Mouse (Mus musculus): Measurements from ENCODE around the gene Iqcc.

Gene Iqcc

GRCm38 (mm10) chr4:129625496-129625895 lies 6.6 kb upstream of the Iqcc start:
- POLR2A ChIA-PET, result interaction anchor here (0.5 to 17.7 kb wide), 15 partner anchors 7 to 95 kb away, joined by 3 to 255 read pairs (median 5); partner anchors contain the start of genes Tmem39b (in 2 of the 4) and Txlna (in 2 of the 4)
- CTCF ChIA-PET, result interaction anchor here in 3 of 4 experiments (0.7 to 4.3 kb wide), 5 partner anchors 9 to 48 kb away, joined by 3 to 17 read pairs (median 10); partner anchors contain the start of gene Fam167b (in 1 of the 3)

GRCm38 (mm10) chr4:129625029-129625370 lies 6.1 kb upstream of the Iqcc start:
- POLR2A ChIA-PET, result interaction anchor here (0.6 to 17.7 kb wide), 17 partner anchors 8 to 627 kb away, joined by 3 to 255 read pairs (median 5); partner anchors contain the start of genes Txlna (in 2 of the 4) and Tmem39b (in 1 of the 4)

GRCm38 (mm10) chr4:129624281-129625028 lies 5.6 kb upstream of the Iqcc start:
- ChIA-PET POLR2A (interaction anchor here (0.6 to 17.7 kb wide), 32 partner anchors 8 to 626 kb away, joined by 3 to 255 read pairs (median 4); partner anchors contain the start of genes Txlna (in 3 of the 4), Dcdc2b (in 2 of the 4), Pef1 (in 1 of the 4) and S100pbp (in 1 of the 4)), CTCF (interaction anchor here in 3 of 4 experiments (0.6 to 4.3 kb wide), 8 partner anchors 10 to 163 kb away, joined by 3 to 17 read pairs (median 4); partner anchors contain the start of genes Bsdc1 (in 1 of the 3) and Fam167b (in 1 of the 3))

More at GRCm38 (mm10) chr4:129625029-129625370, 6.1 kb upstream of the Iqcc start:
- CTCF ChIA-PET, result interaction anchor here in 3 of 4 experiments (0.7 to 4.3 kb wide), 6 partner anchors 9 to 164 kb away, joined by 3 to 17 read pairs (median 8); partner anchors contain the start of genes Bsdc1 (in 1 of the 3) and Fam167b (in 1 of the 3)

- ChIA-PET POLR2A (interaction anchor here (0.6 to 17.7 kb wide), 26 partner anchors 9 to 479 kb away, joined by 3 to 255 read pairs (median 4); partner anchors contain the start of genes Txlna (in 3 of the 4), Dcdc2b (in 2 of the 4), Kpna6 (in 1 of the 4) and Pef1 (in 1 of the 4)), CTCF (interaction anchor here in 3 of 4 experiments (0.6 to 4.3 kb wide), 8 partner anchors 10 to 162 kb away, joined by 3 to 17 read pairs (median 4); partner anchors contain the start of gene Bsdc1 (in 1 of the 3))
Measured at GRCm38 (mm10) chr4:129623681-129624091, 4.8 kb upstream of the Iqcc start, which contains the start of gene Ccdc28b. TSS of gene Ccdc28b (minus strand) at chr4:129623947.

- CTCF ChIA-PET, result interaction anchor here in 3 of 4 experiments (0.6 to 4.3 kb wide), 7 partner anchors 11 to 83 kb away, joined by 3 to 17 read pairs (median 7); no protein-coding TSS in a partner anchor
- POLR2A ChIA-PET, result interaction anchor here (0.5 to 17.7 kb wide), 19 partner anchors 9 to 278 kb away, joined by 3 to 255 read pairs (median 5); partner anchors contain the start of genes Dcdc2b (in 2 of the 4), Txlna (in 2 of the 4), Kpna6 (in 1 of the 4) and Tmem39b (in 1 of the 4)
Measured at GRCm38 (mm10) chr4:129622803-129623535, 4.1 kb upstream of the Iqcc start.

- ChIA-PET POLR2A (interaction anchor here in 2 of 4 experiments (0.5 to 17.7 kb wide), 8 partner anchors 9 to 277 kb away, joined by 3 to 255 read pairs (median 20); partner anchors contain the start of genes Txlna (in 2 of the 2), Dcdc2b (in 1 of the 2) and Kpna6 (in 1 of the 2)), CTCF (interaction anchor here in 2 of 4 experiments (1.2 to 1.7 kb wide), 2 partner anchors 12 to 82 kb away, joined by 3 read pairs; no protein-coding TSS in a partner anchor)
Measured at GRCm38 (mm10) chr4:129622120-129622802, 3.4 kb upstream of the Iqcc start.

- ChIA-PET POLR2A (interaction anchor here in 1 of 4 experiments (17.7 kb wide), 1 partner anchor 18 kb away, joined by 255 read pairs; the partner anchor contains the start of gene Txlna), CTCF (interaction anchor here in 1 of 4 experiments (1.8 kb wide), 1 partner anchor 13 kb away, joined by 6 read pairs; no protein-coding TSS in a partner anchor)
Measured at GRCm38 (mm10) chr4:129621283-129621841, 2.5 kb upstream of the Iqcc start.

GRCm38 (mm10) chr4:129620419-129621282 lies 1.8 kb upstream of the Iqcc start:
- CTCF ChIA-PET, result interaction anchor here in 1 of 4 experiments (1.8 kb wide), 1 partner anchor 12 kb away, joined by 6 read pairs; no protein-coding TSS in a partner anchor
- POLR2A ChIA-PET, result interaction anchor here in 3 of 4 experiments (0.6 to 17.7 kb wide), 9 partner anchors 10 to 107 kb away, joined by 3 to 255 read pairs (median 3); partner anchors contain the start of genes Txlna (in 2 of the 3), Eif3i (in 1 of the 3), Marcksl1 (in 1 of the 3) and Tmem234 (in 1 of the 3)

GRCm38 (mm10) chr4:129618031-129618430 lies 868 bp downstream of the Iqcc start:
- ChIA-PET POLR2A (interaction anchor here in 3 of 4 experiments (1.0 to 17.7 kb wide), 10 partner anchors 8 to 23 kb away, joined by 3 to 255 read pairs (median 10); partner anchors contain the start of gene Txlna (in 3 of the 3)), CTCF (interaction anchor here in 2 of 4 experiments (1.0 to 3.1 kb wide), 4 partner anchors 8 to 41 kb away, joined by 3 to 21 read pairs (median 6); no protein-coding TSS in a partner anchor)

- POLR2A ChIA-PET, result interaction anchor here in 2 of 4 experiments (1.3 to 17.7 kb wide), 7 partner anchors 8 to 46 kb away, joined by 3 to 255 read pairs (median 11); partner anchors contain the start of gene Txlna (in 2 of the 2)
- CTCF ChIA-PET, result interaction anchor here in 2 of 4 experiments (1.4 to 3.1 kb wide), 2 partner anchors 8 to 9 kb away, joined by 7 to 21 read pairs; no protein-coding TSS in a partner anchor
Measured at GRCm38 (mm10) chr4:129617121-129617641, 1.7 kb downstream of the Iqcc start.

- ChIA-PET CTCF (interaction anchor here in 2 of 4 experiments (1.4 to 3.1 kb wide), 2 partner anchors 8 kb away, joined by 7 to 21 read pairs; no protein-coding TSS in a partner anchor), POLR2A (interaction anchor here in 2 of 4 experiments (1.3 to 17.7 kb wide), 5 partner anchors 7 to 46 kb away, joined by 3 to 255 read pairs (median 11); partner anchors contain the start of gene Txlna (in 2 of the 2))
Measured at GRCm38 (mm10) chr4:129616631-129617030, 2.3 kb downstream of the Iqcc start.

GRCm38 (mm10) chr4:129615801-129616290 lies 3.1 kb downstream of the Iqcc start:
- CTCF ChIA-PET, result no interaction called here
- POLR2A ChIA-PET, result interaction anchor here in 2 of 4 experiments (1.0 to 2.9 kb wide), 2 partner anchors 13 to 25 kb away, joined by 3 to 11 read pairs; partner anchors contain the start of gene Txlna (in 1 of the 2)

GRCm38 (mm10) chr4:129614093-129614492 lies 4.8 kb downstream of the Iqcc start, which contains the start of gene Dcdc2b:
TSS of gene Dcdc2b (minus strand) at chr4:129614257.
- POLR2A ChIA-PET, result interaction anchor here in 3 of 4 experiments (0.9 to 2.3 kb wide), 11 partner anchors 9 to 153 kb away, joined by 3 to 11 read pairs (median 3); partner anchors contain the start of genes Txlna (in 3 of the 3), Ccdc28b (in 2 of the 3), Bsdc1 (in 1 of the 3) and Eif3i (in 1 of the 3)
- CTCF ChIA-PET, result interaction anchor here in 1 of 4 experiments (0.7 to 1.4 kb wide), 3 partner anchors 37 to 345 kb away, joined by 3 to 6 read pairs (median 3); partner anchors contain the start of gene Kpna6

GRCm38 (mm10) chr4:129610472-129610871 lies 8.4 kb downstream of the Iqcc start:
- CTCF ChIA-PET, result interaction anchor here (0.6 to 3.8 kb wide), 7 partner anchors 33 to 634 kb away, joined by 3 to 33 read pairs (median 3); partner anchors contain the start of gene Fam167b (in 1 of the 4)
- POLR2A ChIA-PET, result interaction anchor here (0.6 to 4.6 kb wide), 17 partner anchors 8 to 158 kb away, joined by 3 to 61 read pairs (median 5); partner anchors contain the start of genes Ccdc28b (in 3 of the 4), Eif3i (in 2 of the 4), Tmem234 (in 2 of the 4) and Iqcc (in 1 of the 4)
